9 mouse cellular contexts compared by ENCODE assay signal in genomic region chr11:115779038-115779571, GRCm38 (mm10). TPM values are rescaled to one million over a fixed set of nuclear protein-coding genes. Genes with fewer than 3 reads are reported as not detected.
DNase-seq lines count a peak whose midpoint lies in the region; ATAC-seq lines count a peak whose summit lies in the region.
"Had no signal": no experiment of that assay in that cellular context is flagged by ENCODE, and none has a peak within 500 bp of the region (broad histone marks: within the 10 kb centered on the region; RNA-seq: fewer than 3 reads in every experiment).

No protein-coding gene starts in this region.

- H3K9me3 ChIP-seq in erythroblast, embryonic 14.5 days (ENCODE audit: control insufficient read depth, low read length) = no peaks in the 10 kb centered on the region
- H3K9me3 ChIP-seq in heart, embryonic 13.5 days = no peaks in the 10 kb centered on the region
- no peaks in the 10 kb centered on the region for H3K9me3 ChIP-seq in kidney, embryonic 16.5 days (ENCODE audit: low read length)
- H3K9me3 ChIP-seq in liver, embryonic 13.5 days (replicated peaks) = no peaks in the 10 kb centered on the region
- H3K9me3 ChIP-seq in neural tube, embryonic 12.5 days = no peaks in the 10 kb centered on the region

- peaks cover 80% of the 10 kb centered on the region for H3K4me1 ChIP-seq in erythroblast, embryonic 14.5 days (ENCODE audit: control insufficient read depth)
- peaks cover 77% of the 10 kb centered on the region for H3K4me1 ChIP-seq in heart, embryonic 13.5 days
- H3K4me1 ChIP-seq in kidney, embryonic 16.5 days (ENCODE audit: insufficient read depth, low read length) = peaks cover 67% of the 10 kb centered on the region
- H3K4me1 ChIP-seq in liver, embryonic 13.5 days (replicated peaks) = peaks cover 82% of the 10 kb centered on the region
- peaks cover 63% of the 10 kb centered on the region for H3K4me1 ChIP-seq in neural tube, embryonic 12.5 days

- H3K4me2 ChIP-seq in heart, embryonic 13.5 days = peak overlapping the region; percentile 64
- peak overlapping the region; percentile 0; the same call in 1 of the 2 replicates for H3K4me2 ChIP-seq in kidney, embryonic 16.5 days (replicated peaks; ENCODE audit: low read depth, low read length)
- peak overlapping the region; percentile 73 for H3K4me2 ChIP-seq in liver, embryonic 13.5 days
- peak overlapping the region; percentile 53 for H3K4me2 ChIP-seq in neural tube, embryonic 12.5 days (replicated peaks)

- peak overlapping the region; percentile 74 for H3K9ac ChIP-seq in heart, embryonic 13.5 days
- H3K9ac ChIP-seq in kidney, embryonic 16.5 days (replicated peaks; ENCODE audit: low read length) = peak overlapping the region; percentile 53
- H3K9ac ChIP-seq in liver, embryonic 13.5 days = peak overlapping the region; percentile 73
- no peak overlapping the region for H3K9ac ChIP-seq in neural tube, embryonic 12.5 days

- ATAC-seq in heart, embryonic 13.5 days (ENCODE audit: extremely low read depth, insufficient number of reproducible peaks, low FRiP score, low TSS enrichment) = peak; percentile 83
- ATAC-seq in kidney, embryonic 16.5 days (ENCODE audit: low FRiP score, low TSS enrichment) = peak; percentile 94
- ATAC-seq in liver, embryonic 13.5 days (ENCODE audit: low read depth) = peak; percentile 94
- ATAC-seq in neural tube, embryonic 12.5 days (ENCODE audit: low FRiP score, low read depth) = peak; percentile 84

- peak overlapping the region; percentile 98 for H3K27ac ChIP-seq in heart, embryonic 13.5 days (replicated peaks)
- H3K27ac ChIP-seq in kidney, embryonic 16.5 days (ENCODE audit: low read length) = peak overlapping the region; percentile 93
- H3K27ac ChIP-seq in liver, embryonic 13.5 days = peak overlapping the region; percentile 99
- peak overlapping the region; percentile 65 for H3K27ac ChIP-seq in neural tube, embryonic 12.5 days

- H3K36me3 ChIP-seq in erythroblast, embryonic 14.5 days (ENCODE audit: control insufficient read depth) = peaks cover 72% of the 10 kb centered on the region
- peaks cover 25% of the 10 kb centered on the region for H3K36me3 ChIP-seq in heart, embryonic 13.5 days
- H3K36me3 ChIP-seq in kidney, embryonic 16.5 days (ENCODE audit: insufficient read depth, low read length) = no peaks in the 10 kb centered on the region
- H3K36me3 ChIP-seq in liver, embryonic 13.5 days = peaks cover 26% of the 10 kb centered on the region
- H3K36me3 ChIP-seq in neural tube, embryonic 12.5 days = peaks cover 8% of the 10 kb centered on the region

- peak; percentile 23 to 37 for DNase-seq in cerebellum, postnatal 25 days
- DNase-seq in cerebellum, adult 11 months = no peak
- peak; percentile 78 for DNase-seq in liver, embryonic 13.5 days
- peak; percentile 79 for DNase-seq in testis, postnatal 10 days (ENCODE audit: low spot score)

- WGBS in heart, embryonic 13.5 days = 2% methylated on average over 9 of the region's 9 CpGs
- 2% methylated on average over 9 of the region's 9 CpGs for WGBS in kidney, embryonic 16.5 days
- under 1% methylated on average over 9 of the region's 9 CpGs for WGBS in liver, embryonic 13.5 days (ENCODE audit: insufficient replicate concordance)
- WGBS in neural tube, embryonic 12.5 days = 4% methylated on average over 9 of the region's 9 CpGs

- peak overlapping the region; percentile 62 for H3K4me3 ChIP-seq in erythroblast, embryonic 14.5 days (replicated peaks)
- peak overlapping the region; percentile 17 for H3K4me3 ChIP-seq in heart, embryonic 13.5 days
- no peak overlapping the region for H3K4me3 ChIP-seq in kidney, embryonic 16.5 days (ENCODE audit: low read length)
- peak overlapping the region; percentile 42 for H3K4me3 ChIP-seq in liver, embryonic 13.5 days (replicated peaks)
- H3K4me3 ChIP-seq in neural tube, embryonic 12.5 days = no peak overlapping the region

- no peaks in the 10 kb centered on the region for H3K27me3 ChIP-seq in erythroblast, embryonic 14.5 days (ENCODE audit: control insufficient read depth)
- H3K27me3 ChIP-seq in heart, embryonic 13.5 days (replicated peaks) = no peaks in the 10 kb centered on the region
- H3K27me3 ChIP-seq in kidney, embryonic 16.5 days (ENCODE audit: insufficient read depth, low read length) = no peaks in the 10 kb centered on the region
- no peaks in the 10 kb centered on the region for H3K27me3 ChIP-seq in liver, embryonic 13.5 days
- H3K27me3 ChIP-seq in neural tube, embryonic 12.5 days (replicated peaks) = no peaks in the 10 kb centered on the region
- H3K27me3 ChIP-seq: CH12.LX had no signal

RNA-seq across cellular contexts. Expression of gene Tmem94, which starts 13.9 kb away (rescaled TPM):
- 6.1 and 6.3 TPM in 2 replicates for polyA plus RNA-seq in erythroblast, embryonic 14.5 days (2012)
- polyA plus RNA-seq in heart, embryonic 13.5 days (2015; fragmentation: Nextera tagmentation; extraction: Ambion mirVana) = 34.3 and 39.4 TPM in 2 replicates
- 33.4 and 34.5 TPM in 2 replicates for polyA plus RNA-seq in kidney, embryonic 16.5 days (2015; fragmentation: Nextera tagmentation; extraction: Ambion mirVana)
- polyA plus RNA-seq in liver, embryonic 13.5 days (2015; fragmentation: Nextera tagmentation; extraction: Ambion mirVana) = 8.2 and 10.9 TPM in 2 replicates
- 32.6 and 34.7 TPM in 2 replicates for polyA plus RNA-seq in neural tube, embryonic 12.5 days (2016; fragmentation: Nextera tagmentation; extraction: Ambion mirVana)

RNA-seq across cellular contexts. Expression of gene Caskin2, which starts 34.3 kb away (rescaled TPM):
- 10.9 and 12.1 TPM in 2 replicates for polyA plus RNA-seq in erythroblast, embryonic 14.5 days (2012)
- polyA plus RNA-seq in heart, embryonic 13.5 days (2015; fragmentation: Nextera tagmentation; extraction: Ambion mirVana) = 20.0 and 20.1 TPM in 2 replicates
- 21.5 and 23.6 TPM in 2 replicates for polyA plus RNA-seq in kidney, embryonic 16.5 days (2015; fragmentation: Nextera tagmentation; extraction: Ambion mirVana)
- polyA plus RNA-seq in liver, embryonic 13.5 days (2015; fragmentation: Nextera tagmentation; extraction: Ambion mirVana) = 5.7 and 6.0 TPM in 2 replicates
- polyA plus RNA-seq in neural tube, embryonic 12.5 days (2016; fragmentation: Nextera tagmentation; extraction: Ambion mirVana) = 14.4 and 16.7 TPM in 2 replicates

RNA-seq across cellular contexts. Expression of gene Tsen54, which starts 35.4 kb away (rescaled TPM):
- polyA plus RNA-seq in erythroblast, embryonic 14.5 days (2012) = 3.4 and 4.5 TPM in 2 replicates
- 24.4 and 27.5 TPM in 2 replicates for polyA plus RNA-seq in heart, embryonic 13.5 days (2015; fragmentation: Nextera tagmentation; extraction: Ambion mirVana)
- 48.1 and 50.2 TPM in 2 replicates for polyA plus RNA-seq in kidney, embryonic 16.5 days (2015; fragmentation: Nextera tagmentation; extraction: Ambion mirVana)
- 19.3 and 20.1 TPM in 2 replicates for polyA plus RNA-seq in liver, embryonic 13.5 days (2015; fragmentation: Nextera tagmentation; extraction: Ambion mirVana)
- 26.4 and 30.7 TPM in 2 replicates for polyA plus RNA-seq in neural tube, embryonic 12.5 days (2016; fragmentation: Nextera tagmentation; extraction: Ambion mirVana)

RNA-seq across cellular contexts. Expression of gene Llgl2, which starts 44.7 kb away (rescaled TPM):
- polyA plus RNA-seq in erythroblast, embryonic 14.5 days (2012) = 2.1 and 2.3 TPM in 2 replicates
- polyA plus RNA-seq in heart, embryonic 13.5 days (2015; fragmentation: Nextera tagmentation; extraction: Ambion mirVana) = 18.9 and 19.0 TPM in 2 replicates
- 58.3 and 64.5 TPM in 2 replicates for polyA plus RNA-seq in kidney, embryonic 16.5 days (2015; fragmentation: Nextera tagmentation; extraction: Ambion mirVana)
- 9.8 and 10.2 TPM in 2 replicates for polyA plus RNA-seq in liver, embryonic 13.5 days (2015; fragmentation: Nextera tagmentation; extraction: Ambion mirVana)
- polyA plus RNA-seq in neural tube, embryonic 12.5 days (2016; fragmentation: Nextera tagmentation; extraction: Ambion mirVana) = 3.9 and 5.7 TPM in 2 replicates

Comparison
In these comparisons a context has a peak if more than half of its experiments do, and no peak if none do; other contexts are left out.
1. H3K4me3 ChIP-seq: peak in erythroblast, embryonic 14.5 days (single experiment), heart, embryonic 13.5 days (single experiment) and liver, embryonic 13.5 days (single experiment); none in kidney, embryonic 16.5 days (single experiment) and neural tube, embryonic 12.5 days (single experiment).
2. H3K4me2 ChIP-seq: peak in every context shown above with its lines; median percentile 73 in liver, embryonic 13.5 days; 64 in heart, embryonic 13.5 days; 53 in neural tube, embryonic 12.5 days; 0 in kidney, embryonic 16.5 days.
3. Peak in every context shown above with its lines, with median percentiles within 50 percentile points of each other: ATAC-seq and H3K27ac ChIP-seq.